Mouse (Mus musculus) thymus, adult 2 months (tissue): ENCODE measurements around the gene Arl4a. TPM values are rescaled to one million over a fixed set of nuclear protein-coding genes. Genes with fewer than 3 reads are reported as not detected.

Experiments used
- DNase-seq: peaks from one replicate; pipeline ENCODE4 v3.0.0; 2021
- H3K27ac ChIP-seq: fragments of 200-500 bp; 2 replicates; pipeline ENCODE4 v1.5.1; 2012; ENCODE audit warnings: low read length, control low read depth; ENCODE audit not compliant: control insufficient read depth, insufficient read depth
- H3K27me3 ChIP-seq: fragments of 200-500 bp; 2 replicates; pipeline ENCODE4 v1.6.1; 2012; ENCODE audit warnings: mild to moderate bottlenecking, low read length, moderate library complexity, mixed read lengths; ENCODE audit not compliant: control insufficient read depth, insufficient read depth
- H3K36me3 ChIP-seq: fragments of 200-500 bp; 2 replicates; pipeline ENCODE4 v1.6.1; 2012; ENCODE audit warnings: mild to moderate bottlenecking, low read length, moderate library complexity; ENCODE audit not compliant: control insufficient read depth, insufficient read depth
- H3K4me1 ChIP-seq: fragments of 200-500 bp; replicated peaks from 2 replicates; pipeline ENCODE4 v1.6.1; 2012; ENCODE audit warnings: low read length; ENCODE audit not compliant: control insufficient read depth, insufficient read depth
- H3K4me3 ChIP-seq: fragments of 200-500 bp; 2 replicates; pipeline ENCODE4 v1.5.1; 2012; ENCODE audit warnings: mild to moderate bottlenecking, low read length, control low read depth, moderate library complexity; ENCODE audit not compliant: control insufficient read depth, insufficient read depth
- CTCF ChIP-seq: fragments of 200-500 bp; IDR thresholded peaks from 2 replicates; pipeline ENCODE4 v1.5.1; 2012; ENCODE audit warnings: mild to moderate bottlenecking, control low read depth, low read length, moderate library complexity, borderline replicate concordance; ENCODE audit not compliant: control insufficient read depth, poor library complexity, insufficient read depth; ENCODE audit errors: extremely low read depth
- POLR2A ChIP-seq: fragments of 200-500 bp; IDR thresholded peaks from 2 replicates; pipeline ENCODE4 v1.6.1; 2012; ENCODE audit warnings: mild to moderate bottlenecking, low read length, control low read depth, moderate library complexity; ENCODE audit not compliant: control insufficient read depth, poor library complexity, insufficient read depth; ENCODE audit errors: extremely low read depth
- WGBS: fragments of 180-500 bp; shearing (Covaris S2); methylation state at CpG from one replicate; pipeline ENCODE4 v1.1.7; 2018; 5-methylcytosine and 5-hydroxymethylcytosine counted together
- polyA plus RNA-seq: library from polyadenylated mRNA; depleted of rRNA; stranded (reverse); fragments of >200 nt; gene quantifications from 2 replicates; pipeline ENCODE4 v1.2.3, GENCODE M21; 2012

The Arl4a gene
- polyA plus RNA-seq, 1 experiment: 5.6 TPM

DNA sequence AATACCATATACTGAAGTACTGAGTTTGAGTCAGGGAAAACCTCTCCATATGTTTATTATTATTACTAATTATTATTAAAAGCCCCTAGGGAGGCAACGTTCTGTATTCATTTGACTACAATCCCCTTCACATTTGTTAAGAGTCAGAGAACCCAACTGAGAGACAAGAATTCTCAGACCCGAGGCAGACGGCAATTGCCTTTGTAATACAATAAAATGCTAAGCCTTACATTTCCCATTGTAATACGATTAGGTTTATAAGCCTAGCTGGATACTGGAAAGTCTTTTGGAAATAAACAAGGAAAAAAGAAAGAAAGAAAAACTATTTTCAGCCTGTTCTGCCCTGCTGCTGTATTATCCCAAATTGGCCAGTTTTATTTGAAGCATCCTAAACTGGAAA lies 40.2 kb downstream of the Arl4a start:
- Histone ChIP-seq H3K4me3 (no peak overlapping the region), H3K36me3 (no peaks in the 10 kb centered on the region), H3K27me3 (no peaks in the 10 kb centered on the region), H3K27ac (no peak overlapping the region), H3K4me1 (no peaks in the 10 kb centered on the region)
- TF ChIP-seq CTCF (no peak), POLR2A (no peak)
- no peak for DNase-seq
- WGBS: 94% methylated on average over 4 of the region's 4 CpGs

- WGBS: 94% methylated on average over 5 of the region's 5 CpGs
- Histone ChIP-seq H3K27ac (no peak overlapping the region), H3K4me3 (no peak overlapping the region), H3K27me3 (no peaks in the 10 kb centered on the region), H3K4me1 (no peaks in the 10 kb centered on the region), H3K36me3 (no peaks in the 10 kb centered on the region)
- DNase-seq: no peak
- TF ChIP-seq POLR2A (no peak), CTCF (no peak)
Observed at GRCm38 (mm10) chr12:39996015-39996414, 41.8 kb downstream of the Arl4a start.

DNA sequence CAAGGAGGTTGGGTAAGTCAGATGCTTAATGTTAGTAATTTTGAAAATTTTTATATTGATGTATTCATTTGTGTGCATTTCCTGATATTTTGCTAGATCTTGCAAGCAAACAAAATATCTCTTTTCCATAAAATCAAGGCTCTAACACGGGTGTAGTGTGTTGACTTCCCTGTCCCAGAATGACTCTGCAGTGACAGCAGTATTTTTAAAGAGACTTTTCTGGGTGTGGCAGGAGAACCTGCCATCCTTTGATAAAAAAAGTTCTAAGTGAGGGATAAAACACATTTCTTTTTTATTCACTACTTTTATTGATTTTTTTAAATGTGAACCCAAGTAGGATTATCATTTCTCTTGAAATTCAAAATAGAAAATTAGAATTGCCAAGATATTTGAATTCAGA lies 42.2 kb downstream of the Arl4a start:
- Histone ChIP-seq H3K27me3 (no peaks in the 10 kb centered on the region), H3K27ac (no peak overlapping the region), H3K36me3 (no peaks in the 10 kb centered on the region), H3K4me3 (no peak overlapping the region), H3K4me1 (no peaks in the 10 kb centered on the region)
- WGBS: 41% methylated on average over 1 of the region's 1 CpGs
- no peak for TF ChIP-seq CTCF
- DNase-seq: no peak

DNA sequence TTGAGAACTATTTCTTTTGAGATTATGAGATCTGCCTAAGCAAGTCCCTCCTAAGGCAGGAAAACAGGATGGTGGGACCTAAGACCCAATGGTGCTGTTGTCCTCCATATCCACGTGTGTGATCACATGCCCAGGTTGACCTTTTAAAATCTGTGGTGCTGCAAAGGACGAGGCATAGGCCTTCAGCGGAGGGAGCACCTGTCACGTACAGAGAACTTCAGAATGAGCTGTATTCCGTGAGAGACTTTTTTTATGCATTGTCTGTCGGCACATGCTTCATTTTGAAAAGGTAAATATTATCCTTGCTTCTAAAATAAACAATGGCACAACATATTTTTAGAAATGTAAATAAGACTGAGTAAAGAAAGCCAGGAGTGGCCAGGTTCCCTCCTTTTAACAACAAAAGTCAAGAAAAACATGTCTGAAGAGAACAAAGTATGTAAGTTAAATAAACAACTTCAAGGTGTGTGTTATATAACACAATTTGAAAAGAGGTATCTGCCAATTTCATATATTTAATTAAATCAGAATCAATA lies 45.0 kb downstream of the Arl4a start:
- TF ChIP-seq POLR2A: no peak
- no peak for TF ChIP-seq CTCF
- Histone ChIP-seq H3K4me3 (no peak overlapping the region), H3K27ac (no peak overlapping the region), H3K27me3 (no peaks in the 10 kb centered on the region), H3K36me3 (no peaks in the 10 kb centered on the region), H3K4me1 (no peaks in the 10 kb centered on the region)
- no peak for DNase-seq
- WGBS: 91% methylated on average over 6 of the region's 6 CpGs

DNA sequence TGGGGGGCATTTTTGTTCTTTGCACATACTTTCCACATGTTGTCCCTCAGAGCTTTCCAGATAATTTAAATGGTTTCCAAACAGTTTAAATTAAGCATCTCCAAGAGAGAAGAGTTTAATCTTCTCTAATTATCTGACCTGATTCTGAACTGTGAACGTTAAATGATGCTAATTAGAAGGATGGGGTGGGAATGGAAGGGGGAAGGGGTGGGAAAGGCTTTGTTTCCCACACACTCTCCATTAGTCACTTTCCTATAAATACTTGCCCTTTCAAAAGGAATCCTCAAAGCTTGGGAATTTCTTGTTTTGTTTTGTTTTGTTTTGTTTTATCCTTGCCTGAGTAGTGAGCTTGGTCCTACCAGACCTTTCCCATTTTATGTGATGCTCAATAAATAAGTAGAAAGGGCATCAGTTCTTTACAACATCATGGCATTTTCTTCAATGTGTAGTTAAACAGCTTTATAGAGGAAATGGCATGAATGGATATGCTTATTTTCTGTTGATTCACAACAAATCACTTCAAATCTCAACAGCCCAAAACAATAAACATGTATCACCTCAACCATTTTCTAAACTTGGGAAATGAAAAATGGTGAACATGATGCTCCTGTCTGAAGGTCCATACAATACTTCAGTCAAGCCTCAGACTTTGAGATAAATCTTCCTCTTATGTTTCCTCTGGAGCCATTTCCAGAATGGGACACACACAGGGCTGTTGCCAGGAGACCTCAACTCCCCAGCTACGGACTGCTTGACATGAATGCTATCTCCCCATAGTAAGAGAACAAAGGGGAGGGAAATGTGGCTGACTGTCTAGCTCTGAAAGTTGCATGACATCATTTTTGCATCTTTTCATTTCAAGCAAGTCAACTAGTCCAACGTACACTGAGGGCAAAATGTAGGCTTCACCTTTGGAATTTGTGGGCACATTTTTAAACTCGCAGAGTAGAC lies 46.7 kb downstream of the Arl4a start:
- H3K27me3 ChIP-seq: no peaks in the 10 kb centered on the region
- H3K4me1 ChIP-seq: no peaks in the 10 kb centered on the region
- no peaks in the 10 kb centered on the region for H3K36me3 ChIP-seq
- no peak for DNase-seq
- H3K4me3 ChIP-seq: no peak overlapping the region
- TF ChIP-seq POLR2A: no peak
- no peak for TF ChIP-seq CTCF
- H3K27ac ChIP-seq: no peak overlapping the region
- 89% methylated on average over 4 of the region's 4 CpGs for WGBS

GRCm38 (mm10) chr12:39989136-39989535 lies 48.7 kb downstream of the Arl4a start:
- 94% methylated on average over 4 of the region's 4 CpGs for WGBS
- H3K36me3 ChIP-seq: no peaks in the 10 kb centered on the region
- TF ChIP-seq CTCF: no peak
- no peak for TF ChIP-seq POLR2A
- no peak for DNase-seq
- no peaks in the 10 kb centered on the region for H3K4me1 ChIP-seq
- no peak overlapping the region for H3K27ac ChIP-seq
- H3K27me3 ChIP-seq: no peaks in the 10 kb centered on the region
- H3K4me3 ChIP-seq: no peak overlapping the region
